Mouse (Mus musculus): Measurements from ENCODE around the gene Samd4b. TPM values are rescaled to one million over a fixed set of nuclear protein-coding genes. Genes with fewer than 3 reads are reported as not detected.
A peak's percentile ranks its signal among the peaks of the same experiment; 100 is the strongest.

The Samd4b gene
- polyA plus RNA-seq, 1 experiment from 2014 or later: 40.2 TPM

GRCm38 (mm10) chr7:28505585-28505984, 92.4 kb downstream of the Samd4b start:
- WGBS: 10% methylated on average over 5 of the region's 5 CpGs
- DNase-seq (ENCODE audit: low spot score): peak; percentile 63
- Histone ChIP-seq H3K27ac (no peak overlapping the region), H3K27me3 (ENCODE audit: low read depth, poor library complexity, severe bottlenecking) (no peaks in the 10 kb centered on the region), H3K36me3 (no peaks in the 10 kb centered on the region), H3K9me3 (replicated peaks) (no peaks in the 10 kb centered on the region), H3K4me1 (no peaks in the 10 kb centered on the region), H3K4me3 (no peak overlapping the region)

GRCm38 (mm10) chr7:28495426-28495825, 102.5 kb downstream of the Samd4b start:
- H3K27me3 ChIP-seq (ENCODE audit: low read depth, poor library complexity, severe bottlenecking): no peaks in the 10 kb centered on the region
- 0 out of 2 replicates have a peak, but pooled peaks cover 5% of the 10 kb centered on the region for H3K4me1 ChIP-seq
- no peak overlapping the region for H3K27ac ChIP-seq
- no peaks in the 10 kb centered on the region for H3K36me3 ChIP-seq
- no peak overlapping the region for H3K4me3 ChIP-seq
- WGBS: 80% methylated on average over 11 of the region's 11 CpGs
- no peak for DNase-seq (ENCODE audit: low spot score)
- no peaks in the 10 kb centered on the region for H3K9me3 ChIP-seq (replicated peaks)

GRCm38 (mm10) chr7:28492310-28492709, 105.6 kb downstream of the Samd4b start:
- H3K27ac ChIP-seq: no peak overlapping the region
- H3K4me1 ChIP-seq: peaks cover 14% of the 10 kb centered on the region
- H3K27me3 ChIP-seq (ENCODE audit: low read depth, poor library complexity, severe bottlenecking): peaks cover 19% of the 10 kb centered on the region
- no peaks in the 10 kb centered on the region for H3K9me3 ChIP-seq (replicated peaks)
- no peaks in the 10 kb centered on the region for H3K36me3 ChIP-seq
- no peak for DNase-seq (ENCODE audit: low spot score)
- H3K4me3 ChIP-seq: no peak overlapping the region
- WGBS: 85% methylated on average over 8 of the region's 8 CpGs

GRCm38 (mm10) chr7:28490903-28491302, 107.0 kb downstream of the Samd4b start:
- Histone ChIP-seq H3K36me3 (no peaks in the 10 kb centered on the region), H3K27ac (no peak overlapping the region), H3K9me3 (replicated peaks) (no peaks in the 10 kb centered on the region), H3K4me1 (peaks cover 14% of the 10 kb centered on the region), H3K4me3 (peak overlapping the region; percentile 21; the same call in 1 of the 2 replicates), H3K27me3 (ENCODE audit: low read depth, poor library complexity, severe bottlenecking) (peaks cover 27% of the 10 kb centered on the region)
- no peak for DNase-seq (ENCODE audit: low spot score)
- 29% methylated on average over 13 of the region's 14 CpGs for WGBS

GRCm38 (mm10) chr7:28490410-28490809, 107.5 kb downstream of the Samd4b start:
- Histone ChIP-seq H3K36me3 (no peaks in the 10 kb centered on the region), H3K27me3 (ENCODE audit: low read depth, poor library complexity, severe bottlenecking) (peaks cover 27% of the 10 kb centered on the region), H3K27ac (no peak overlapping the region), H3K9me3 (replicated peaks) (no peaks in the 10 kb centered on the region), H3K4me1 (peaks cover 14% of the 10 kb centered on the region), H3K4me3 (peak overlapping the region; percentile 21; the same call in 1 of the 2 replicates)
- 2% methylated on average over 10 of the region's 10 CpGs for WGBS
- DNase-seq (ENCODE audit: low spot score): peak; percentile 63

GRCm38 (mm10) chr7:28488030-28488491, 109.9 kb downstream of the Samd4b start:
- Histone ChIP-seq H3K4me1 (peaks cover 20% of the 10 kb centered on the region), H3K36me3 (no peaks in the 10 kb centered on the region), H3K9me3 (replicated peaks) (no peaks in the 10 kb centered on the region), H3K4me3 (peak overlapping the region; percentile 26), H3K27me3 (ENCODE audit: low read depth, poor library complexity, severe bottlenecking) (peaks cover 27% of the 10 kb centered on the region), H3K27ac (no peak overlapping the region)
- peak; percentile 45 for DNase-seq (ENCODE audit: low spot score)
- WGBS: 4% methylated on average over 16 of the region's 16 CpGs

DNA sequence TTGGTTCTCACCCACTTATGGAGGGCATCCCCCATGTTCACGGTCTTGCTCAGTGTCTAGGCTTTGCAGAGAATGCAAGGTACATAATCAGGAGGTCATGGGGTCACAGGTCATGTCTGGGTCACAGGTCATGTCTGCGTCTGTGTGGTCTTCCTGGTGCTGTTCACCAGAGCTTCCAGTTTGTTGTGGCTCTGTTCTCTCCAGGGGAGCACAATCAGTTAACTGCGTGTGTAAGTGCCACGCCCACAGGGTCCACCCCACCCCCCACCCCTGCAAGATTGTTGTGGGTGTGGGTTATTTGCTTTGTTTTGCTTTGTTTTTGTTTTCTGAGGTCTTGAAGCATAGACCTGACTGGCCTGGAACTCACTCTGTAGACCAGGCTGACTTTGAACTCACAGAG, 113.8 kb downstream of the Samd4b start:
- Histone ChIP-seq H3K9me3 (replicated peaks) (no peaks in the 10 kb centered on the region), H3K4me3 (no peak overlapping the region), H3K4me1 (peaks cover 14% of the 10 kb centered on the region), H3K27ac (no peak overlapping the region), H3K36me3 (no peaks in the 10 kb centered on the region), H3K27me3 (ENCODE audit: low read depth, poor library complexity, severe bottlenecking) (peaks cover 26% of the 10 kb centered on the region)
- 29% methylated on average over 4 of the region's 4 CpGs for WGBS
- DNase-seq (ENCODE audit: low spot score): no peak

DNA sequence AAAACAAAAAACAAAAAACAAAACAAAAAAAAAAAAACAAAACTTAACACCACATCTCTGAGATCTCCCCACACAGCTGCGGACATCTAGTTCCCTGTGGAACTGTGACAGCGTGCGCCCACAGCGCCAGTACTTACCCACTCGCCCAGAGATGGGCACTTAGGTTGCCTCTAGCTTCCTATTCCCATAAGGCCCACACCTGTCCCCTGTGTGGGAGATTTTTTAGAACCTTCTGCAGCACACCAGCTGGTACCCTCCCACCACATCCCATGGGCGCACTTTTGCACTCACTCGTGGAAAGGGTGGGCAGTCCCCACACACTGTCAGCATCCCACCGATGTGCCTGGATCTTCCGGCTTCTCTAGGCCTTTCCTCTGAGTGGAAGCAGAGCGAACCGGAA, 115.1 kb downstream of the Samd4b start:
- no peak for DNase-seq (ENCODE audit: low spot score)
- H3K36me3 ChIP-seq: no peaks in the 10 kb centered on the region
- H3K4me3 ChIP-seq: no peak overlapping the region
- peaks cover 15% of the 10 kb centered on the region for H3K4me1 ChIP-seq
- H3K9me3 ChIP-seq (replicated peaks): no peaks in the 10 kb centered on the region
- peaks cover 14% of the 10 kb centered on the region for H3K27me3 ChIP-seq (ENCODE audit: low read depth, poor library complexity, severe bottlenecking)
- H3K27ac ChIP-seq: no peak overlapping the region
- WGBS: 88% methylated on average over 11 of the region's 11 CpGs

DNA sequence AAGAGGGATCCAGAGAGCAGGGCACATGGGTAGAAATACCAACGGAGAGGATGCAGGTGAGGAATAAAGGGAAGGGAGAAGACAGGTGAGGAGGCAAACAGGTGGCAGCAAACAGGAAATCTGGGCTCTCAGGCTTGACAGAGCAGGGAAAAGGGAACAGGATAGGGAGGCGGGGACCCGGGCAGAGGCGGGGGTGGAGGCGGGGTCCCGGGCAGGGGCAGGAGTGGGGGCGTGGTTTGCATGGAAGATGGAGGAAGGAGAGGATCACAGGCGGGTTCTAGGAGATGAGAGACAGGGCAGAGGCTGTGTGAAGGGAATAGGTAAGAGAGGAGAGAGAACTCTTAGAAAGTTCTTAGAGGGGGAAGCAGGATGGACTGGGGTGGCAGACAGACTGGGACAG, 119.1 kb downstream of the Samd4b start:
- 6% methylated on average over 8 of the region's 8 CpGs for WGBS

GRCm38 (mm10) chr7:28477363-28477762, 120.6 kb downstream of the Samd4b start:
- no peaks in the 10 kb centered on the region for H3K36me3 ChIP-seq
- WGBS: 94% methylated on average over 5 of the region's 5 CpGs
- no peak overlapping the region for H3K27ac ChIP-seq
- peaks cover 6% of the 10 kb centered on the region for H3K4me1 ChIP-seq
- H3K9me3 ChIP-seq (replicated peaks): no peaks in the 10 kb centered on the region
- no peak overlapping the region for H3K4me3 ChIP-seq
- no peak for DNase-seq (ENCODE audit: low spot score)
- H3K27me3 ChIP-seq (ENCODE audit: low read depth, poor library complexity, severe bottlenecking): no peaks in the 10 kb centered on the region

More for the DNA sequence above, 119.1 kb downstream of the Samd4b start:
- no peaks in the 10 kb centered on the region for H3K9me3 ChIP-seq (replicated peaks)
- no peak overlapping the region for H3K27ac ChIP-seq
- H3K4me1 ChIP-seq: peaks cover 7% of the 10 kb centered on the region
- no peak overlapping the region for H3K4me3 ChIP-seq
- no peaks in the 10 kb centered on the region for H3K27me3 ChIP-seq (ENCODE audit: low read depth, poor library complexity, severe bottlenecking)
- H3K36me3 ChIP-seq: no peaks in the 10 kb centered on the region
- peak; percentile 48 for DNase-seq (ENCODE audit: low spot score)

GRCm38 (mm10) chr7:28476191-28476590, 121.8 kb downstream of the Samd4b start:
- H3K4me3 ChIP-seq: no peak overlapping the region
- no peaks in the 10 kb centered on the region for H3K27me3 ChIP-seq (ENCODE audit: low read depth, poor library complexity, severe bottlenecking)
- H3K9me3 ChIP-seq (replicated peaks): no peaks in the 10 kb centered on the region
- H3K4me1 ChIP-seq: peaks cover 6% of the 10 kb centered on the region
- no peak overlapping the region for H3K27ac ChIP-seq
- H3K36me3 ChIP-seq: no peaks in the 10 kb centered on the region
- 91% methylated on average over 6 of the region's 6 CpGs for WGBS
- DNase-seq (ENCODE audit: low spot score): no peak

GRCm38 (mm10) chr7:28467213-28467751, 130.7 kb downstream of the Samd4b start:
- Histone ChIP-seq H3K4me3 (peak overlapping the region; percentile 70), H3K9me3 (replicated peaks) (no peaks in the 10 kb centered on the region), H3K36me3 (peaks cover 26% of the 10 kb centered on the region), H3K4me1 (peaks cover 14% of the 10 kb centered on the region), H3K27me3 (ENCODE audit: low read depth, poor library complexity, severe bottlenecking) (peaks cover 39% of the 10 kb centered on the region), H3K27ac (peak overlapping the region; percentile 91)
- DNase-seq (ENCODE audit: low spot score): peak; percentile 87
- WGBS: under 1% methylated on average over 59 of the region's 63 CpGs

DNA sequence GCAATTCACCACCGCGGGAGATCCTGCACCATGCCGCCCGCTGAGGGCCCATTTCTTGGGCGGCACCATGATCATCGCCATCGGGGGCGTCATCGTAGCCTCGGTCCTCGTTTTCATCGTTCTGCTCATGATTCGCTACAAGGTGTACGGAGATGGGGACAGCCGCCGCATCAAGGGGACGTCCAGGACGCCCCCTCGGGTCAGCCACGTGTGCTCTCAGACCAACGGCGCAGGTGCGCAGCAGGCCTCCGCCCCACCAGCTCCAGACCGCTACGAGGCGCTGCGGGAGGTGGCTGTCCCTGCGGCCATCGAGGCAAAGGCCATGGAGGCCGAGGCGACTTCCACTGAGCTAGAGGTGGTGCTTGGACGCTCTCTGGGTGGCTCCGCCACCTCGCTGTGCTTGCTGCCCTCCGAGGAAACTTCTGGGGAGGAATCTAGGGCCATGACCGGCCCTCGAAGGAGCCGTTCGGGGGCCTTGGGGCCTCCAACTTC, 131.2 kb downstream of the Samd4b start:
- Histone ChIP-seq H3K36me3 (peaks cover 31% of the 10 kb centered on the region), H3K9me3 (replicated peaks) (no peaks in the 10 kb centered on the region), H3K27ac (peak overlapping the region; percentile 91), H3K27me3 (ENCODE audit: low read depth, poor library complexity, severe bottlenecking) (peaks cover 39% of the 10 kb centered on the region), H3K4me3 (peak overlapping the region; percentile 70), H3K4me1 (peaks cover 14% of the 10 kb centered on the region)
- WGBS: 16% methylated on average over 40 of the region's 40 CpGs
- DNase-seq (ENCODE audit: low spot score): peak; percentile 65

Data from limb, embryonic 10.5 days (tissue).